Mouse (Mus musculus) intestine, postnatal 0 days (tissue): ENCODE measurements around the gene Zbtb34. TPM values are rescaled to one million over a fixed set of nuclear protein-coding genes. Genes with fewer than 3 reads are reported as not detected.
A peak's percentile ranks its signal among the peaks of the same experiment; 100 is the strongest.

ENCODE experiments used
- ATAC-seq: fragments of 200-750 bp; cut with Nextera tagmentation; 2 replicates; pipeline ENCODE4 v1.8.0; 2017; ENCODE audit warnings: mild to moderate bottlenecking, moderate TSS enrichment, moderate library complexity
- H3K27ac ChIP-seq: fragments of 300-500 bp; sonication (generic); 2 replicates; pipeline ENCODE4 v1.5.1; 2014; ENCODE audit warnings: mild to moderate bottlenecking, low read depth, low read length, moderate library complexity
- H3K27me3 ChIP-seq: fragments of 300-500 bp; sonication (generic); replicated peaks from 2 replicates; pipeline ENCODE4 v1.6.1; 2014; ENCODE audit warnings: low read length, mixed read lengths; ENCODE audit not compliant: control insufficient read depth, insufficient read depth
- H3K36me3 ChIP-seq: fragments of 300-500 bp; sonication (generic); 2 replicates; pipeline ENCODE4 v1.6.1; 2014; ENCODE audit warnings: mild to moderate bottlenecking, moderate library complexity; ENCODE audit not compliant: control insufficient read depth, insufficient read depth
- H3K4me1 ChIP-seq: fragments of 300-500 bp; sonication (generic); replicated peaks from 2 replicates; pipeline ENCODE4 v1.6.1; 2014; ENCODE audit warnings: antibody characterized with exemption, low read length, mixed read lengths; ENCODE audit not compliant: control insufficient read depth, insufficient read depth
- H3K4me2 ChIP-seq: fragments of 300-500 bp; sonication (generic); replicated peaks from 2 replicates; pipeline ENCODE4 v1.6.1; 2014; ENCODE audit warnings: low read depth, mild to moderate bottlenecking, moderate library complexity
- H3K4me3 ChIP-seq: fragments of 300-500 bp; sonication (generic); 2 replicates; pipeline ENCODE4 v1.5.1; 2014; ENCODE audit warnings: low read depth, low read length
- H3K9ac ChIP-seq: fragments of 300-500 bp; sonication (generic); 2 replicates; pipeline ENCODE4 v1.6.1; 2014; ENCODE audit warnings: mild to moderate bottlenecking, low read depth, low read length
- H3K9me3 ChIP-seq: fragments of 300-500 bp; sonication (generic); 2 replicates; pipeline ENCODE4 v1.6.1; 2016; ENCODE audit warnings: mixed run types; ENCODE audit not compliant: control insufficient read depth
- CTCF ChIP-seq: sonication (generic); IDR thresholded peaks from 2 replicates; pipeline ENCODE4 v1.5.1; 2016; ENCODE audit warnings: low read depth, mild to moderate bottlenecking, control low read depth, antibody characterized with exemption, moderate library complexity
- WGBS: fragments of 180-500 bp; shearing (Covaris S2); extraction: QIAGEN DNeasy Blood & Tissue Kit; methylation state at CpG from one replicate; pipeline ENCODE4 v1.1.7; 2014; 5-methylcytosine and 5-hydroxymethylcytosine counted together
- polyA plus RNA-seq: library from polyadenylated mRNA; unstranded; fragments of >200 nt; fragmentation: Nextera tagmentation; extraction: Ambion mirVana; gene quantifications from 2 replicates; pipeline ENCODE4 v1.2.1, GENCODE M21; 2015

The Zbtb34 gene
- polyA plus RNA-seq, 1 experiment from 2014 or later: 1.5 TPM

GRCm38 (mm10) chr2:33465966-33466365 is 34.8 kb upstream of the Zbtb34 start:
- H3K36me3 ChIP-seq: peaks cover 15% of the 10 kb centered on the region
- H3K4me1 ChIP-seq: peaks cover 3% of the 10 kb centered on the region; the same call in 1 of the 2 replicates
- no peaks in the 10 kb centered on the region for H3K9me3 ChIP-seq
- no peak overlapping the region for H3K4me3 ChIP-seq
- H3K4me2 ChIP-seq: peak overlapping the region; percentile 84; the same call in 1 of the 2 replicates
- no peak for ATAC-seq
- 55% methylated on average over 4 of the region's 4 CpGs for WGBS
- no peak overlapping the region for H3K9ac ChIP-seq
- TF ChIP-seq CTCF: no peak
- H3K27ac ChIP-seq: no peak overlapping the region
- no peaks in the 10 kb centered on the region for H3K27me3 ChIP-seq

- Histone ChIP-seq H3K9me3 (no peaks in the 10 kb centered on the region), H3K27ac (no peak overlapping the region), H3K27me3 (no peaks in the 10 kb centered on the region), H3K9ac (no peak overlapping the region), H3K4me1 (peaks cover 3% of the 10 kb centered on the region; the same call in 1 of the 2 replicates), H3K4me2 (no peak overlapping the region), H3K4me3 (no peak overlapping the region), H3K36me3 (peaks cover 15% of the 10 kb centered on the region)
- WGBS: 86% methylated on average over 5 of the region's 5 CpGs
- ATAC-seq: no peak
- no peak for TF ChIP-seq CTCF
Measured at GRCm38 (mm10) chr2:33465215-33465614, 34.1 kb upstream of the Zbtb34 start.

- H3K36me3 ChIP-seq: peaks cover 18% of the 10 kb centered on the region
- WGBS: 67% methylated on average over 7 of the region's 7 CpGs
- H3K9ac ChIP-seq: no peak overlapping the region
- TF ChIP-seq CTCF: no peak
- H3K9me3 ChIP-seq: no peaks in the 10 kb centered on the region
- ATAC-seq: no peak
- no peaks in the 10 kb centered on the region for H3K27me3 ChIP-seq
- H3K4me1 ChIP-seq: peaks cover 3% of the 10 kb centered on the region; the same call in 1 of the 2 replicates
- H3K4me3 ChIP-seq: no peak overlapping the region
- no peak overlapping the region for H3K4me2 ChIP-seq
- H3K27ac ChIP-seq: no peak overlapping the region; the same call in 1 of the 2 replicates
Measured at GRCm38 (mm10) chr2:33462066-33462465, 30.9 kb upstream of the Zbtb34 start.

GRCm38 (mm10) chr2:33461066-33461465 is 29.9 kb upstream of the Zbtb34 start:
- no peak for ATAC-seq
- no peaks in the 10 kb centered on the region for H3K27me3 ChIP-seq
- no peak overlapping the region for H3K27ac ChIP-seq
- H3K9ac ChIP-seq: no peak overlapping the region
- H3K4me2 ChIP-seq: no peak overlapping the region
- 90% methylated on average over 1 of the region's 1 CpGs for WGBS
- peaks cover 21% of the 10 kb centered on the region for H3K36me3 ChIP-seq
- no peaks in the 10 kb centered on the region for H3K9me3 ChIP-seq
- no peak for TF ChIP-seq CTCF
- peaks cover 3% of the 10 kb centered on the region; the same call in 1 of the 2 replicates for H3K4me1 ChIP-seq
- H3K4me3 ChIP-seq: no peak overlapping the region

- TF ChIP-seq CTCF: no peak
- H3K36me3 ChIP-seq: peaks cover 35% of the 10 kb centered on the region
- WGBS: 76% methylated on average over 4 of the region's 4 CpGs
Measured at GRCm38 (mm10) chr2:33459660-33460059, 28.5 kb upstream of the Zbtb34 start.

GRCm38 (mm10) chr2:33456696-33457095 is 25.6 kb upstream of the Zbtb34 start:
- Histone ChIP-seq H3K9ac (no peak overlapping the region), H3K4me2 (no peak overlapping the region), H3K27me3 (no peaks in the 10 kb centered on the region), H3K36me3 (peaks cover 44% of the 10 kb centered on the region), H3K4me3 (no peak overlapping the region), H3K4me1 (no peaks in the 10 kb centered on the region), H3K27ac (no peak overlapping the region), H3K9me3 (no peaks in the 10 kb centered on the region)
- 67% methylated on average over 3 of the region's 3 CpGs for WGBS
- TF ChIP-seq CTCF: no peak
- ATAC-seq: no peak

More at GRCm38 (mm10) chr2:33459660-33460059, 28.5 kb upstream of the Zbtb34 start:
- H3K4me1 ChIP-seq: no peaks in the 10 kb centered on the region
- H3K27ac ChIP-seq: no peak overlapping the region
- H3K9ac ChIP-seq: no peak overlapping the region
- H3K27me3 ChIP-seq: no peaks in the 10 kb centered on the region
- H3K4me2 ChIP-seq: no peak overlapping the region
- no peaks in the 10 kb centered on the region for H3K9me3 ChIP-seq
- H3K4me3 ChIP-seq: no peak overlapping the region
- no peak for ATAC-seq

- ATAC-seq: no peak
- Histone ChIP-seq H3K4me1 (no peaks in the 10 kb centered on the region), H3K27ac (no peak overlapping the region), H3K4me3 (no peak overlapping the region), H3K27me3 (no peaks in the 10 kb centered on the region), H3K9ac (no peak overlapping the region), H3K4me2 (no peak overlapping the region), H3K9me3 (no peaks in the 10 kb centered on the region), H3K36me3 (peaks cover 45% of the 10 kb centered on the region)
- 92% methylated on average over 5 of the region's 5 CpGs for WGBS
- TF ChIP-seq CTCF: no peak
Measured at GRCm38 (mm10) chr2:33456242-33456641, 25.1 kb upstream of the Zbtb34 start.
